Mouse (Mus musculus) stomach, embryonic 16.5 days (tissue): Measurements from ENCODE around the gene Dip2a. TPM values are rescaled to one million over a fixed set of nuclear protein-coding genes. Genes with fewer than 3 reads are reported as not detected.
A peak's percentile ranks its signal among the peaks of the same experiment; 100 is the strongest.

Experiments
- ATAC-seq: fragments of 200-750 bp; cut with Nextera tagmentation; 2 replicates; pipeline ENCODE4 v1.8.0; 2017; ENCODE audit warnings: moderate number of reproducible peaks, moderate TSS enrichment; ENCODE audit not compliant: insufficient read depth, low FRiP score
- H3K27ac ChIP-seq: fragments of 300-500 bp; sonication (generic); 2 replicates; pipeline ENCODE4 v1.5.1; 2014; ENCODE audit warnings: low read length
- H3K27me3 ChIP-seq: fragments of 300-500 bp; sonication (generic); 2 replicates; pipeline ENCODE4 v1.6.1; 2014; ENCODE audit warnings: low read length, control low read depth, mixed read lengths; ENCODE audit not compliant: control insufficient read depth, insufficient read depth
- H3K36me3 ChIP-seq: fragments of 300-500 bp; sonication (generic); 2 replicates; pipeline ENCODE4 v1.6.1; 2014; ENCODE audit warnings: low read length; ENCODE audit not compliant: control insufficient read depth, insufficient read depth
- H3K4me1 ChIP-seq: fragments of 300-500 bp; sonication (generic); 2 replicates; pipeline ENCODE4 v1.6.1; 2014; ENCODE audit warnings: low read length, control low read depth, mixed read lengths; ENCODE audit not compliant: control insufficient read depth, insufficient read depth
- H3K4me2 ChIP-seq: fragments of 300-500 bp; sonication (generic); 2 replicates; pipeline ENCODE4 v1.6.1; 2014; ENCODE audit warnings: low read depth, low read length, mixed read lengths
- H3K4me3 ChIP-seq: fragments of 300-500 bp; sonication (generic); replicated peaks from 2 replicates; pipeline ENCODE4 v1.5.1; 2014; ENCODE audit warnings: mild to moderate bottlenecking, low read length
- H3K9ac ChIP-seq: fragments of 300-500 bp; sonication (generic); 2 replicates; pipeline ENCODE4 v1.6.1; 2014; ENCODE audit warnings: low read length
- H3K9me3 ChIP-seq: fragments of 300-500 bp; sonication (generic); replicated peaks from 2 replicates; pipeline ENCODE4 v1.6.1; 2016; ENCODE audit warnings: low read length, control low read depth; ENCODE audit not compliant: control insufficient read depth
- WGBS: fragments of 180-500 bp; shearing (Covaris S2); extraction: QIAGEN DNeasy Blood & Tissue Kit; methylation state at CpG from one replicate; pipeline ENCODE4 v1.1.7; 2014; 5-methylcytosine and 5-hydroxymethylcytosine counted together
- polyA plus RNA-seq: library from polyadenylated mRNA; unstranded; fragments of >200 nt; fragmentation: Nextera tagmentation; extraction: Ambion mirVana; gene quantifications from 2 replicates; pipeline ENCODE4 v1.2.1, GENCODE M21; 2015

Gene Dip2a
- polyA plus RNA-seq, 1 experiment from 2014 or later = 10.0 TPM

- H3K36me3 ChIP-seq = 0 out of 2 replicates have a peak, but pooled peaks cover 4% of the 10 kb centered on the region
- no peaks in the 10 kb centered on the region for H3K27me3 ChIP-seq
- H3K27ac ChIP-seq = no peak overlapping the region
- no peak overlapping the region for H3K9ac ChIP-seq
- no peaks in the 10 kb centered on the region for H3K4me1 ChIP-seq
- no peaks in the 10 kb centered on the region for H3K9me3 ChIP-seq
- no peak overlapping the region for H3K4me2 ChIP-seq
- WGBS = 79% methylated on average over 5 of the region's 5 CpGs
- no peak for ATAC-seq
- H3K4me3 ChIP-seq = no peak overlapping the region
These were observed 56.0 kb downstream of the Dip2a start for GRCm38 (mm10) chr10:76289052-76289451.

GRCm38 (mm10) chr10:76288268-76288993 is 56.7 kb downstream of the Dip2a start:
- Histone ChIP-seq H3K4me2 (no peak overlapping the region), H3K4me3 (no peak overlapping the region), H3K36me3 (peaks cover 4% of the 10 kb centered on the region; the same call in 1 of the 2 replicates), H3K9me3 (no peaks in the 10 kb centered on the region), H3K9ac (no peak overlapping the region), H3K27me3 (no peaks in the 10 kb centered on the region), H3K27ac (no peak overlapping the region), H3K4me1 (no peaks in the 10 kb centered on the region)
- WGBS = 63% methylated on average over 11 of the region's 11 CpGs
- no peak for ATAC-seq

GRCm38 (mm10) chr10:76278541-76279097 is 66.5 kb downstream of the Dip2a start:
- Histone ChIP-seq H3K27ac (no peak overlapping the region), H3K36me3 (peaks cover 8% of the 10 kb centered on the region; the same call in 1 of the 2 replicates), H3K9ac (no peak overlapping the region), H3K4me3 (no peak overlapping the region), H3K4me2 (no peak overlapping the region), H3K9me3 (no peaks in the 10 kb centered on the region), H3K4me1 (no peaks in the 10 kb centered on the region), H3K27me3 (no peaks in the 10 kb centered on the region)
- ATAC-seq = no peak
- 66% methylated on average over 5 of the region's 5 CpGs for WGBS

GRCm38 (mm10) chr10:76275256-76275655 is 69.8 kb downstream of the Dip2a start:
- Histone ChIP-seq H3K4me2 (no peak overlapping the region), H3K4me1 (no peaks in the 10 kb centered on the region), H3K9me3 (no peaks in the 10 kb centered on the region), H3K4me3 (no peak overlapping the region), H3K36me3 (no peaks in the 10 kb centered on the region; the same call in 1 of the 2 replicates), H3K27ac (no peak overlapping the region), H3K27me3 (no peaks in the 10 kb centered on the region), H3K9ac (no peak overlapping the region)
- WGBS = 81% methylated on average over 10 of the region's 10 CpGs
- ATAC-seq = no peak

GRCm38 (mm10) chr10:76271238-76271637 is 73.9 kb downstream of the Dip2a start:
- no peak overlapping the region for H3K4me3 ChIP-seq
- peaks cover 8% of the 10 kb centered on the region for H3K36me3 ChIP-seq
- no peaks in the 10 kb centered on the region for H3K9me3 ChIP-seq
- WGBS = 36% methylated on average over 8 of the region's 8 CpGs
- H3K4me2 ChIP-seq = no peak overlapping the region
- peak; percentile 49; the same call in 1 of the 2 replicates for ATAC-seq
- H3K9ac ChIP-seq = no peak overlapping the region
- no peaks in the 10 kb centered on the region for H3K4me1 ChIP-seq
- no peak overlapping the region for H3K27ac ChIP-seq
- no peaks in the 10 kb centered on the region for H3K27me3 ChIP-seq

- H3K27me3 ChIP-seq = no peaks in the 10 kb centered on the region
- 65% methylated on average over 4 of the region's 4 CpGs for WGBS
- no peak overlapping the region for H3K9ac ChIP-seq
- ATAC-seq = peak; percentile 12; the same call in 1 of the 2 replicates
- peaks cover 5% of the 10 kb centered on the region; the same call in 1 of the 2 replicates for H3K36me3 ChIP-seq
- H3K9me3 ChIP-seq = no peaks in the 10 kb centered on the region
- no peaks in the 10 kb centered on the region for H3K4me1 ChIP-seq
- H3K4me2 ChIP-seq = no peak overlapping the region
- no peak overlapping the region for H3K27ac ChIP-seq
- H3K4me3 ChIP-seq = no peak overlapping the region
These were observed 82.7 kb downstream of the Dip2a start for GRCm38 (mm10) chr10:76262431-76262830.

GRCm38 (mm10) chr10:76261447-76261846 is 83.6 kb downstream of the Dip2a start:
- H3K4me3 ChIP-seq = no peak overlapping the region
- H3K27me3 ChIP-seq = no peaks in the 10 kb centered on the region
- peak; percentile 74 for ATAC-seq
- H3K9ac ChIP-seq = no peak overlapping the region
- no peak overlapping the region for H3K4me2 ChIP-seq
- 54% methylated on average over 3 of the region's 3 CpGs for WGBS
- no peaks in the 10 kb centered on the region for H3K4me1 ChIP-seq
- no peaks in the 10 kb centered on the region for H3K9me3 ChIP-seq
- peaks cover 5% of the 10 kb centered on the region; the same call in 1 of the 2 replicates for H3K36me3 ChIP-seq
- H3K27ac ChIP-seq = no peak overlapping the region; the same call in 1 of the 2 replicates

- ATAC-seq = no peak
- Histone ChIP-seq H3K27me3 (no peaks in the 10 kb centered on the region), H3K4me1 (no peaks in the 10 kb centered on the region), H3K4me3 (no peak overlapping the region), H3K9me3 (no peaks in the 10 kb centered on the region), H3K27ac (no peak overlapping the region), H3K4me2 (no peak overlapping the region), H3K36me3 (0 out of 2 replicates have a peak, but pooled peaks cover 1% of the 10 kb centered on the region), H3K9ac (no peak overlapping the region)
- WGBS = 47% methylated on average over 11 of the region's 11 CpGs
These were observed 84.6 kb downstream of the Dip2a start for GRCm38 (mm10) chr10:76260358-76261059.
